Mouse (Mus musculus) forebrain, embryonic 15.5 days (tissue): Measurements from ENCODE around the gene Klhl10. TPM values are rescaled to one million over a fixed set of nuclear protein-coding genes. Genes with fewer than 3 reads are reported as not detected.

Source experiments
- ATAC-seq: fragments of 200-750 bp; cut with Nextera tagmentation; replicated peaks from 2 replicates; pipeline ENCODE4 v1.8.0; 2017; ENCODE audit warnings: mild to moderate bottlenecking, moderate TSS enrichment, moderate library complexity
- H3K27ac ChIP-seq: fragments of 300-500 bp; sonication (generic); replicated peaks from 2 replicates; pipeline ENCODE4 v1.5.1; 2015; ENCODE audit warnings: mild to moderate bottlenecking, inconsistent platforms
- H3K27me3 ChIP-seq: fragments of 300-500 bp; sonication (generic); 2 replicates; pipeline ENCODE4 v1.6.1; 2015; ENCODE audit warnings: inconsistent platforms
- H3K36me3 ChIP-seq: fragments of 300-500 bp; sonication (generic); 2 replicates; pipeline ENCODE4 v1.6.1; 2015; ENCODE audit warnings: mild to moderate bottlenecking, inconsistent platforms
- H3K4me1 ChIP-seq: fragments of 300-500 bp; sonication (generic); 2 replicates; pipeline ENCODE4 v1.6.1; 2015; ENCODE audit warnings: inconsistent platforms
- H3K4me2 ChIP-seq: fragments of 300-500 bp; sonication (generic); replicated peaks from 2 replicates; pipeline ENCODE4 v1.6.1; 2015; ENCODE audit warnings: mild to moderate bottlenecking, inconsistent platforms
- H3K4me3 ChIP-seq: fragments of 300-500 bp; sonication (generic); 2 replicates; pipeline ENCODE4 v1.5.1; 2015; ENCODE audit warnings: mild to moderate bottlenecking, inconsistent platforms
- H3K9ac ChIP-seq: fragments of 300-500 bp; sonication (generic); replicated peaks from 2 replicates; pipeline ENCODE4 v1.6.1; 2015; ENCODE audit warnings: mild to moderate bottlenecking, inconsistent platforms
- H3K9me3 ChIP-seq: fragments of 300-500 bp; sonication (generic); 2 replicates; pipeline ENCODE4 v1.6.1; 2016; ENCODE audit warnings: inconsistent platforms
- WGBS: fragments of 180-500 bp; shearing (Covaris S2); methylation state at CpG from one replicate; pipeline ENCODE4 v1.1.7; 2015; ENCODE audit warnings: mixed read lengths; 5-methylcytosine and 5-hydroxymethylcytosine counted together
- polyA plus RNA-seq: library from polyadenylated mRNA; unstranded; fragments of >200 nt; fragmentation: Nextera tagmentation; extraction: Ambion mirVana; gene quantifications from 2 replicates; pipeline ENCODE4 v1.2.1, GENCODE M21; 2015

Klhl10 gene
- polyA plus RNA-seq: 0.67 and 0.69 TPM in 2 replicates

GRCm38 (mm10) chr11:100441797-100442196 lies at the start of gene Klhl10, which contains the start of gene Nt5c3b:
TSS of gene Klhl10 (plus strand) at chr11:100441917.
TSS of gene Nt5c3b (minus strand) at chr11:100441808.
- peak within 1 kb of the TSS; percentile 69 for H3K4me2 ChIP-seq
- H3K9me3 ChIP-seq: no peaks in the 10 kb centered on the region
- peaks cover 5% of the 10 kb centered on the region; the same call in 1 of the 2 replicates for H3K36me3 ChIP-seq
- peak within 1 kb of the TSS; percentile 92 for H3K9ac ChIP-seq
- H3K27ac ChIP-seq: peak within 1 kb of the TSS; percentile 74
- H3K4me1 ChIP-seq: peaks cover 16% of the 10 kb centered on the region
- no peaks in the 10 kb centered on the region for H3K27me3 ChIP-seq
- WGBS: 88% methylated on average over 8 of the region's 8 CpGs
- peak within 1 kb of the TSS; percentile 84 for H3K4me3 ChIP-seq
- no peak for ATAC-seq

GRCm38 (mm10) chr11:100392958-100393357 lies 48.8 kb upstream of the Klhl10 start:
- no peak overlapping the region for H3K9ac ChIP-seq
- peaks cover 33% of the 10 kb centered on the region for H3K4me1 ChIP-seq
- ATAC-seq: no peak
- H3K4me3 ChIP-seq: no peak overlapping the region
- no peaks in the 10 kb centered on the region for H3K9me3 ChIP-seq
- no peaks in the 10 kb centered on the region for H3K36me3 ChIP-seq
- peaks cover 16% of the 10 kb centered on the region; the same call in 1 of the 2 replicates for H3K27me3 ChIP-seq
- no peak overlapping the region for H3K4me2 ChIP-seq
- 83% methylated on average over 5 of the region's 5 CpGs for WGBS
- no peak overlapping the region for H3K27ac ChIP-seq

- no peak overlapping the region for H3K9ac ChIP-seq
- WGBS: 81% methylated on average over 7 of the region's 7 CpGs
- no peak overlapping the region for H3K27ac ChIP-seq
- no peak overlapping the region for H3K4me3 ChIP-seq
- no peaks in the 10 kb centered on the region for H3K9me3 ChIP-seq
- ATAC-seq: no peak
- no peaks in the 10 kb centered on the region for H3K36me3 ChIP-seq
- H3K4me2 ChIP-seq: no peak overlapping the region
- peaks cover 31% of the 10 kb centered on the region for H3K4me1 ChIP-seq
- peaks cover 16% of the 10 kb centered on the region; the same call in 1 of the 2 replicates for H3K27me3 ChIP-seq
Observed at GRCm38 (mm10) chr11:100393733-100394132, 48.0 kb upstream of the Klhl10 start.

DNA sequence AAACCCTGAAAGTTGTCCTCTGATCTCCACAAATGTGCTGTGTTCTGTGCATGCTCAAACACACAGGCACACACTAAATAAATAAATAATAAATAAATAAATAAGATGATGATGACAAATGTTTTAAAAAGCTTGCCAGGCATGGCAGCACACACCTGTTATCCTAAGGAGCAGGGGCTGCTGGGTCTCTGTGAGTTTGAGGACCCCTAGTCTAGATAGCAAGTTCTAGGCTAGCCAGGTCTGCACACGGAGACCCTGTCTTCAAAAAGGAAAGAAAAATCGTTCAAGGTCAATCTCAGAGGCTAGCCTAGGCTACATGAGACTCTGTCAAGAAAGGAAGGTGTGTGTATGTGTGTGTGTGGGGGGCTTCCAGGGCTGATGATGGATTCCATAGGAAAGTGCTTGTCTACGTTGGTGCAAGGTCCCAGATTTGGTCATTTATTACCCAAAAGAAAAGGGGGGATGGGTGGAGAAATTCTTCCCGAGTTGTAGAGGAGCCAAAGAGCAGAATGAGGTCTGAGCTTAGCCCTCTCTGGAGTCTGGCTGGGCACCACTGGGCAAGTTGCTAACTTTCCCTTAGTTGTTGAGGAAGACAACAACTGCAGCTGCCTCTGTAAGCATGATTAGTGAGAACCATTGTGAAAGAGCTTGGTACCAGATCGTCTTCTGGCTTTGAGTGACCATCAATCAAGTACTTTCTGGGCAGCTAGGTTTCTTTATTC lies 47.2 kb upstream of the Klhl10 start:
- peaks cover 30% of the 10 kb centered on the region for H3K4me1 ChIP-seq
- no peak for ATAC-seq
- H3K4me3 ChIP-seq: no peak overlapping the region
- no peak overlapping the region for H3K27ac ChIP-seq
- no peak overlapping the region for H3K9ac ChIP-seq
- WGBS: 72% methylated on average over 5 of the region's 5 CpGs
- no peaks in the 10 kb centered on the region for H3K9me3 ChIP-seq
- H3K4me2 ChIP-seq: no peak overlapping the region; the same call in 1 of the 2 replicates
- H3K27me3 ChIP-seq: peaks cover 16% of the 10 kb centered on the region; the same call in 1 of the 2 replicates
- H3K36me3 ChIP-seq: no peaks in the 10 kb centered on the region

DNA sequence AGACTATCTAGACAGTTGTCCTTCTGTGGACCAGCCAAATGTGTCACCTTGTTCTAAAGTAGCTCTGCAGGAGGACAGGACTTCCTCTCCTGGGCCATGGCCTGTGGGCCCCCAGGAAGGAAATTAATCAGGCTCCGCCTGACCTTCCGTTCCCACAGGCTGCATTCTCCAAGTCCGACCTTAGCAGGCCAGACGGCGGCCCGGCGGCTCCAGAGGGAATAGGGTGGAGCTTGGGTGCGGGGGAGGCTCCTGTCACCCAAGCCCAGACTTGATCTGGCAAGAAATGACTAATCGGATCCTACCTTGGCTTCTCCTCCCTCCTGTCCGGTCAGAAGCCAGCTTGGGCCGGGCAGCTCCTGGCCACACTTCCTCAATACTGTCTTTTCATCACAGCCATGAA lies 46.5 kb upstream of the Klhl10 start:
- peaks cover 30% of the 10 kb centered on the region for H3K4me1 ChIP-seq
- no peak overlapping the region for H3K9ac ChIP-seq
- H3K4me2 ChIP-seq: peak overlapping the region; percentile 66; the same call in 1 of the 2 replicates
- no peaks in the 10 kb centered on the region for H3K9me3 ChIP-seq
- WGBS: 38% methylated on average over 11 of the region's 11 CpGs
- peak overlapping the region; percentile 71 for H3K4me3 ChIP-seq
- H3K36me3 ChIP-seq: no peaks in the 10 kb centered on the region
- H3K27me3 ChIP-seq: peaks cover 16% of the 10 kb centered on the region; the same call in 1 of the 2 replicates
- no peak for ATAC-seq
- no peak overlapping the region for H3K27ac ChIP-seq

DNA sequence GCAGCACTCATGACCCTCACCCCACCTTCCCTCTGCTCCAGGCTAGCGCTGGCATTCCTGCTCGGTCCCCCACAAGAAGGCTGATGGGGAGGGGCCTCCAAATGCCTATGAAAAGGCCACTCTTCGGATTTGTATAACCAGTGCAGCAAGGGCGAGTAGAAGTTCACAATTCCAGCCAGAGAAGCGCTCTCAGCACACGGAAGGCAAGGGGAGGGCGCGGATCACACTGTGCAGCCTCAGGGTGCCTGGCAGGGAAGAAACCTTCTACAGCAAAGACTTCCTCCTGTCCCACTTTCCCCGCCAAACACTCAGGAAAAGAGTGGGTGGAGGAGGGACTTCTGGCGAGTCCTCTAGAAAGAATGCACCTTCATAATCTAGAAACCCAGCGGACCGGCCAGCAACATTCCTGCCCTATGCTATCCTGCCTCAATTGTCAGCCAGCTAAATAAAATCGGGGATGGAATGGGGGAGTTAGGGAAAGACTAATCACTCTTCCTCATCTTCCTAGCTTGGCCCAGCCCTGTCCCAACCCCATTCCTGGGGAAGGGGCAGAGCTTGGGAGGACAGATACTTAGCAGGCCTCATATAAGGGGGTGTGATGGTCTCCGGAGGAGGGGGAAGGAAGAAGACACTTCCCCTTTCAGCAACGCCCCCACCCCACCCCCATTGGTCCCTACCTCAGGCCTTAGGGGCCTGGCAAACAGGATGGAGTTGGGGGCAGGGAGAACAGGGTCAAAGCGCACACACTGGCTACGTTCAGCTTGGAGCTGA lies 45.7 kb upstream of the Klhl10 start:
- no peaks in the 10 kb centered on the region for H3K36me3 ChIP-seq
- no peak for ATAC-seq
- H3K4me1 ChIP-seq: peaks cover 30% of the 10 kb centered on the region
- H3K9ac ChIP-seq: peak overlapping the region; percentile 58
- WGBS: 30% methylated on average over 17 of the region's 17 CpGs
- peak overlapping the region; percentile 71 for H3K4me3 ChIP-seq
- H3K27me3 ChIP-seq: peaks cover 16% of the 10 kb centered on the region; the same call in 1 of the 2 replicates
- H3K9me3 ChIP-seq: no peaks in the 10 kb centered on the region
- peak overlapping the region; percentile 66 for H3K4me2 ChIP-seq
- H3K27ac ChIP-seq: no peak overlapping the region

DNA sequence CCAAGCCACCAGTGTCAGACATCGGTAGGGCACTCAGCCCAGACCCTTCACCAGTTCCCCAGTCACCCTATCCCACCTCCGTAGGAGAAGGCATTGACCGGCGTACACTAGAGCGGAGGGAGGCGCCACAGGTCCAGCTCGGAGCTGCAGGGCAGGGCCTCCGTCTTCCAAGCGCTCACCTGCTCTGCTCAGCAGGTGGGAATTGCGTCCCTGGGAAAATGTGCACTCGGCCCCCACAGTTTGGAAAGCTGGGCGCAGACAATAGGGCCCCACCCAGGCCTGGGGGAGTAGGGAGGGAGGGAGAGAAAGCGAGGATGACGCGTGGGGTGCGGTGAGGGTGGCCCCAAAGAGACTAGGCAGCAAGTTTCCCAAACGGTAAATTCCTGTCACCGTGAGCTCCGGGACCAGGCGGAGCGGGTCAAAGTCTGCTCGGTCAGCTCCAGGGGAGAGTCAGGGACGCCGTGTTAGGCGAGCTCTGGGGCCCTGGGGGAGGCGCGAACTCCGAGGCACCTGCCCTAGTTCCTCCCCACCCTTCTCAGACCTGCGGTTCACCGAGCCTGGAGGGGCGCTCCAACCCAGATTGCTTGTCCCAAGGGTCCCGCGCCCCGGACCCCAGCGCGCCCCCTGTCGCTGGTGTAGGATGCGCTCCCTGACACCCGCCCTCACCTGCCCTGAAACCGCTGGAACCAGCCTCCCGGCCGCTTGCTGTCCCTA lies 44.7 kb upstream of the Klhl10 start:
- Histone ChIP-seq H3K27me3 (peaks cover 16% of the 10 kb centered on the region; the same call in 1 of the 2 replicates), H3K27ac (peak overlapping the region; percentile 64; the same call in 1 of the 2 replicates), H3K9ac (peak overlapping the region; percentile 58), H3K9me3 (no peaks in the 10 kb centered on the region), H3K36me3 (no peaks in the 10 kb centered on the region), H3K4me2 (peak overlapping the region; percentile 66), H3K4me1 (peaks cover 30% of the 10 kb centered on the region), H3K4me3 (peak overlapping the region; percentile 71)
- ATAC-seq: peak; percentile 49
- WGBS: 2% methylated on average over 42 of the region's 42 CpGs

GRCm38 (mm10) chr11:100397600-100398389 lies 43.9 kb upstream of the Klhl10 start, which contains the start of gene Jup:
TSS of gene Jup (minus strand) at chr11:100397763.
- H3K4me3 ChIP-seq: peak within 1 kb of the TSS; percentile 71
- no peaks in the 10 kb centered on the region for H3K9me3 ChIP-seq
- peaks cover 33% of the 10 kb centered on the region for H3K4me1 ChIP-seq
- peaks cover 16% of the 10 kb centered on the region; the same call in 1 of the 2 replicates for H3K27me3 ChIP-seq
- 1% methylated on average over 37 of the region's 37 CpGs for WGBS
- peak within 1 kb of the TSS; percentile 58 for H3K9ac ChIP-seq
- H3K36me3 ChIP-seq: no peaks in the 10 kb centered on the region
- H3K27ac ChIP-seq: peak within 1 kb of the TSS; percentile 64; the same call in 1 of the 2 replicates
- H3K4me2 ChIP-seq: peak within 1 kb of the TSS; percentile 66
- ATAC-seq: peak; percentile 99

- WGBS: 94% methylated on average over 7 of the region's 7 CpGs
- Histone ChIP-seq H3K4me2 (peak overlapping the region; percentile 66; the same call in 1 of the 2 replicates), H3K9ac (no peak overlapping the region)
Observed at GRCm38 (mm10) chr11:100398517-100398916, 43.2 kb upstream of the Klhl10 start.

DNA sequence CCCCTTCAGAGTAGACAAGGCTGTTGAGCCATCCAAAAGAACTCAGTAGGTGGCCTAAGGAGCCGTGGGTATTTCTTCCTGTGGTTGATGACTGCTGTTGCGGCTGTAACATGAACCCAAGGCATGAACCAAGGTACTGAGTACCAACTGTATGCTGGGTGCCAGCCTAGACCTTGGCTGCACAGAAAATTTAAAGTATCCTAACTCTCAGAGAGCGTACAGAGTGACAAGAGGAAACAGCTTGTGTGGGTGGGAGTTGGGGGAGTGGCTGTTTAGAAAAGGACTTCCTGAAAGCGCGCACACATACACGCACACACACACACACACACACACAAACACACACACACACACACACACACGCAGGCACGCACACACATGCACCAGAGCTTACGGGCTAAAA lies 42.4 kb upstream of the Klhl10 start:
- H3K4me1 ChIP-seq: peaks cover 33% of the 10 kb centered on the region
- no peaks in the 10 kb centered on the region for H3K36me3 ChIP-seq
- WGBS: 77% methylated on average over 9 of the region's 9 CpGs
- peaks cover 16% of the 10 kb centered on the region; the same call in 1 of the 2 replicates for H3K27me3 ChIP-seq
- H3K9ac ChIP-seq: no peak overlapping the region
- H3K27ac ChIP-seq: no peak overlapping the region
- no peak overlapping the region for H3K4me2 ChIP-seq
- H3K9me3 ChIP-seq: no peaks in the 10 kb centered on the region
- ATAC-seq: no peak
- H3K4me3 ChIP-seq: no peak overlapping the region

More at GRCm38 (mm10) chr11:100398517-100398916, 43.2 kb upstream of the Klhl10 start:
- Histone ChIP-seq H3K4me1 (peaks cover 33% of the 10 kb centered on the region), H3K9me3 (no peaks in the 10 kb centered on the region), H3K27ac (no peak overlapping the region), H3K36me3 (no peaks in the 10 kb centered on the region), H3K27me3 (peaks cover 16% of the 10 kb centered on the region; the same call in 1 of the 2 replicates), H3K4me3 (no peak overlapping the region)
- no peak for ATAC-seq
